Mouse (Mus musculus): ENCODE measurements around the gene Gm17349. TPM values are rescaled to one million over a fixed set of nuclear protein-coding genes. Genes with fewer than 3 reads are reported as not detected.

Gene Gm17349
- total and polyA plus RNA-seq, 2 experiments, result 1.4 TPM; not detected in 1

- Histone ChIP-seq H3K9ac (ENCODE audit: low read depth, low read length) (no peak overlapping the region), H3K4me1 (ENCODE audit: control insufficient read depth, insufficient read depth, low read length) (no peaks in the 10 kb centered on the region), H3K27me3 (ENCODE audit: control insufficient read depth, insufficient read depth, low read length) (no peaks in the 10 kb centered on the region), H3K36me3 (ENCODE audit: control insufficient read depth, insufficient read depth, low read length) (no peaks in the 10 kb centered on the region), H3K79me2 (ENCODE audit: control insufficient read depth, insufficient read depth, low read length) (no peaks in the 10 kb centered on the region), H3K27ac (replicated peaks; ENCODE audit: insufficient read depth, low read depth, low read length) (no peak overlapping the region), H3K4me3 (ENCODE audit: insufficient read depth, low read depth, low read length) (no peak overlapping the region)
- WGBS, result 68% methylated on average over 4 of the region's 4 CpGs
- DNase-seq (ENCODE audit: extremely low read depth, low read depth, low spot score), result no peak
- TF ChIP-seq POLR2A (IDR thresholded peaks at IDR 0.05; ENCODE audit: extremely low read depth, insufficient read depth, low read length) (no peak), CTCF (IDR thresholded peaks at IDR 0.05; ENCODE audit: low read depth, low read length) (no peak)
Observed at GRCm38 (mm10) chr15:99690924-99691323, 14.4 kb downstream of the Gm17349 start.

GRCm38 (mm10) chr15:99688712-99689111 lies 16.6 kb downstream of the Gm17349 start:
- TF ChIP-seq POLR2A (IDR thresholded peaks at IDR 0.05; ENCODE audit: extremely low read depth, insufficient read depth, low read length) (no peak), CTCF (IDR thresholded peaks at IDR 0.05; ENCODE audit: low read depth, low read length) (peak; percentile 89)
- H3K4me1 ChIP-seq (ENCODE audit: control insufficient read depth, insufficient read depth, low read length), result no peaks in the 10 kb centered on the region
- no peak overlapping the region for H3K9ac ChIP-seq (ENCODE audit: low read depth, low read length)
- 4% methylated on average over 4 of the region's 4 CpGs for WGBS
- H3K27me3 ChIP-seq (ENCODE audit: control insufficient read depth, insufficient read depth, low read length), result no peaks in the 10 kb centered on the region
- no peak overlapping the region for H3K4me3 ChIP-seq (ENCODE audit: insufficient read depth, low read depth, low read length)
- H3K27ac ChIP-seq (replicated peaks; ENCODE audit: insufficient read depth, low read depth, low read length), result no peak overlapping the region
- no peaks in the 10 kb centered on the region for H3K36me3 ChIP-seq (ENCODE audit: control insufficient read depth, insufficient read depth, low read length)
- H3K79me2 ChIP-seq (ENCODE audit: control insufficient read depth, insufficient read depth, low read length), result no peaks in the 10 kb centered on the region
- peak; percentile 47 for DNase-seq (ENCODE audit: extremely low read depth, low read depth, low spot score)

GRCm38 (mm10) chr15:99684156-99684555 lies 21.1 kb downstream of the Gm17349 start:
- no peaks in the 10 kb centered on the region for H3K36me3 ChIP-seq (ENCODE audit: control insufficient read depth, insufficient read depth, low read length)
- H3K27me3 ChIP-seq (ENCODE audit: control insufficient read depth, insufficient read depth, low read length), result no peaks in the 10 kb centered on the region
- no peaks in the 10 kb centered on the region for H3K79me2 ChIP-seq (ENCODE audit: control insufficient read depth, insufficient read depth, low read length)
- H3K27ac ChIP-seq (replicated peaks; ENCODE audit: insufficient read depth, low read depth, low read length), result no peak overlapping the region
- TF ChIP-seq CTCF (IDR thresholded peaks at IDR 0.05; ENCODE audit: low read depth, low read length) (no peak), POLR2A (IDR thresholded peaks at IDR 0.05; ENCODE audit: extremely low read depth, insufficient read depth, low read length) (no peak)
- no peaks in the 10 kb centered on the region for H3K4me1 ChIP-seq (ENCODE audit: control insufficient read depth, insufficient read depth, low read length)
- DNase-seq (ENCODE audit: extremely low read depth, low read depth, low spot score), result no peak
- H3K4me3 ChIP-seq (ENCODE audit: insufficient read depth, low read depth, low read length), result no peak overlapping the region
- no peak overlapping the region for H3K9ac ChIP-seq (ENCODE audit: low read depth, low read length)
- WGBS, result 95% methylated on average over 5 of the region's 5 CpGs

- no peaks in the 10 kb centered on the region for H3K4me1 ChIP-seq (ENCODE audit: control insufficient read depth, insufficient read depth, low read length)
- H3K27ac ChIP-seq (replicated peaks; ENCODE audit: insufficient read depth, low read depth, low read length), result no peak overlapping the region
- H3K4me3 ChIP-seq (ENCODE audit: insufficient read depth, low read depth, low read length), result no peak overlapping the region
- 90% methylated on average over 7 of the region's 7 CpGs for WGBS
- no peak for DNase-seq (ENCODE audit: extremely low read depth, low read depth, low spot score)
- no peaks in the 10 kb centered on the region for H3K36me3 ChIP-seq (ENCODE audit: control insufficient read depth, insufficient read depth, low read length)
- TF ChIP-seq CTCF (IDR thresholded peaks at IDR 0.05; ENCODE audit: low read depth, low read length) (peak; percentile 39), POLR2A (IDR thresholded peaks at IDR 0.05; ENCODE audit: extremely low read depth, insufficient read depth, low read length) (no peak)
- no peak overlapping the region for H3K9ac ChIP-seq (ENCODE audit: low read depth, low read length)
- H3K79me2 ChIP-seq (ENCODE audit: control insufficient read depth, insufficient read depth, low read length), result no peaks in the 10 kb centered on the region
- H3K27me3 ChIP-seq (ENCODE audit: control insufficient read depth, insufficient read depth, low read length), result no peaks in the 10 kb centered on the region
Observed at GRCm38 (mm10) chr15:99682880-99683279, 22.4 kb downstream of the Gm17349 start.

- H3K4me1 ChIP-seq (ENCODE audit: control insufficient read depth, insufficient read depth, low read length), result no peaks in the 10 kb centered on the region
- no peaks in the 10 kb centered on the region for H3K36me3 ChIP-seq (ENCODE audit: control insufficient read depth, insufficient read depth, low read length)
- no peaks in the 10 kb centered on the region for H3K79me2 ChIP-seq (ENCODE audit: control insufficient read depth, insufficient read depth, low read length)
- H3K4me3 ChIP-seq (ENCODE audit: insufficient read depth, low read depth, low read length), result no peak overlapping the region
- no peak overlapping the region for H3K27ac ChIP-seq (replicated peaks; ENCODE audit: insufficient read depth, low read depth, low read length)
- no peak for TF ChIP-seq POLR2A (IDR thresholded peaks at IDR 0.05; ENCODE audit: extremely low read depth, insufficient read depth, low read length)
- TF ChIP-seq CTCF (IDR thresholded peaks at IDR 0.05; ENCODE audit: low read depth, low read length), result no peak
- DNase-seq (ENCODE audit: extremely low read depth, low read depth, low spot score), result no peak
- H3K9ac ChIP-seq (ENCODE audit: low read depth, low read length), result no peak overlapping the region
- WGBS, result 76% methylated on average over 7 of the region's 7 CpGs
- H3K27me3 ChIP-seq (ENCODE audit: control insufficient read depth, insufficient read depth, low read length), result no peaks in the 10 kb centered on the region
Observed at GRCm38 (mm10) chr15:99679008-99679407, 26.3 kb downstream of the Gm17349 start.

GRCm38 (mm10) chr15:99678063-99678800 lies 27.1 kb downstream of the Gm17349 start:
- no peaks in the 10 kb centered on the region for H3K27me3 ChIP-seq (ENCODE audit: control insufficient read depth, insufficient read depth, low read length)
- WGBS, result 21% methylated on average over 13 of the region's 13 CpGs

More at GRCm38 (mm10) chr15:99678063-99678800, 27.1 kb downstream of the Gm17349 start:
- no peak overlapping the region for H3K9ac ChIP-seq (ENCODE audit: low read depth, low read length)
- TF ChIP-seq CTCF (IDR thresholded peaks at IDR 0.05; ENCODE audit: low read depth, low read length) (peak; percentile 27; the same call in 1 of the 2 replicates), POLR2A (IDR thresholded peaks at IDR 0.05; ENCODE audit: extremely low read depth, insufficient read depth, low read length) (no peak)
- H3K4me3 ChIP-seq (ENCODE audit: insufficient read depth, low read depth, low read length), result no peak overlapping the region
- no peak overlapping the region for H3K27ac ChIP-seq (replicated peaks; ENCODE audit: insufficient read depth, low read depth, low read length)
- no peaks in the 10 kb centered on the region for H3K79me2 ChIP-seq (ENCODE audit: control insufficient read depth, insufficient read depth, low read length)
- H3K4me1 ChIP-seq (ENCODE audit: control insufficient read depth, insufficient read depth, low read length), result no peaks in the 10 kb centered on the region
- H3K36me3 ChIP-seq (ENCODE audit: control insufficient read depth, insufficient read depth, low read length), result no peaks in the 10 kb centered on the region
- DNase-seq (ENCODE audit: extremely low read depth, low read depth, low spot score), result peak; percentile 10

Measured in liver, adult 2 months (tissue).